Mouse (Mus musculus): ENCODE measurements around the gene Ces2h.

DNA sequence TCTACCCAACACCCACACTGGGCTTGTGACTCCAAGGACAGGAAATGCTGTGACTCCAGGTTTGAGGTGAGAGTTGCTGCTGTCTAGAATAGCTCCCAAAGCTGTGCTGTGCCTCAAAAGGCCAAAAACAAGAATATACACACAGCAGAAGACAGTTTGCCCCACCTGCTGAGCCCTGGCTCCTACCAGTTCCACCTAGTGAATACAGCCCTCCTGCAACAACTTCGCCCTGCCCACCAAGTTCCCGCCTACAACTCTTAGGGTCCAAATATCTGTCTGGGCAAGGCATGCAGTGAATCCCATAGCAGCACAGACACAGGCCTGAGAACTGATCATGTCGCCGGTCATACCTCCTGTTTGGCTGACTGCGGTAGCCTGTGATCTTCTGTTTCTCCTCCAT lies 16.5 kb upstream of the Ces2h start:
- TF ChIP-seq CTCF (IDR thresholded peaks at IDR 0.05; ENCODE audit: borderline replicate concordance, insufficient read depth, low read depth, low read length) (no peak), POLR2A (IDR thresholded peaks at IDR 0.05; ENCODE audit: borderline replicate concordance, insufficient read depth, low read length) (no peak)
